Mouse (Mus musculus) small intestine, adult 2 months (tissue): ENCODE measurements at regions not wholly inside any gene's neighbourhood (a gene's known extent, or its start where the extent isn't known, plus 50 kb on each side); places are given as distances from the start of the nearest gene placed in this dataset.

Experiments used
- H3K27ac ChIP-seq: fragments of 200-500 bp; 2 replicates; pipeline ENCODE4 v1.5.1; 2012; ENCODE audit warnings: low read depth, low read length, control low read depth, inconsistent platforms; ENCODE audit not compliant: insufficient read depth
- H3K27me3 ChIP-seq: fragments of 200-500 bp; 2 replicates; pipeline ENCODE4 v1.6.1; 2012; ENCODE audit warnings: mild to moderate bottlenecking, moderate library complexity, low read length, inconsistent platforms; ENCODE audit not compliant: control insufficient read depth, insufficient read depth
- H3K36me3 ChIP-seq: fragments of 200-500 bp; 2 replicates; pipeline ENCODE4 v1.6.1; 2012; ENCODE audit warnings: mild to moderate bottlenecking, low read length, control low read depth, inconsistent platforms; ENCODE audit not compliant: control insufficient read depth, insufficient read depth
- H3K4me1 ChIP-seq: fragments of 200-500 bp; 2 replicates; pipeline ENCODE4 v1.6.1; 2012; ENCODE audit warnings: low read length, inconsistent platforms, mixed read lengths; ENCODE audit not compliant: control insufficient read depth, insufficient read depth, insufficient read length
- H3K4me3 ChIP-seq: fragments of 200-500 bp; 2 replicates; pipeline ENCODE4 v1.5.1; 2012; ENCODE audit warnings: low read depth, mild to moderate bottlenecking, control low read depth, inconsistent platforms, low read length, moderate library complexity
- CTCF ChIP-seq: fragments of 200-500 bp; IDR thresholded peaks from 2 replicates; pipeline ENCODE4 v1.5.1; 2012; ENCODE audit warnings: low read depth, mild to moderate bottlenecking, control low read depth, inconsistent platforms, low read length, moderate library complexity, mixed read lengths; ENCODE audit not compliant: insufficient replicate concordance, insufficient read length; ENCODE audit errors: extremely low read depth
- POLR2A ChIP-seq: fragments of 200-500 bp; IDR thresholded peaks from 2 replicates; pipeline ENCODE4 v1.6.1; 2012; ENCODE audit warnings: low read depth, mild to moderate bottlenecking, control low read depth, inconsistent platforms, low read length, moderate library complexity
- WGBS: fragments of 180-500 bp; shearing (Covaris S2); methylation state at CpG from one replicate; pipeline ENCODE4 v1.1.7; 2018; 5-methylcytosine and 5-hydroxymethylcytosine counted together

- Histone ChIP-seq H3K27me3 (no peaks in the 10 kb centered on the region), H3K4me1 (peaks cover 4% of the 10 kb centered on the region; the same call in 1 of the 2 replicates), H3K36me3 (no peaks in the 10 kb centered on the region), H3K27ac (no peak overlapping the region), H3K4me3 (no peak overlapping the region)
- 55% methylated on average over 6 of the region's 6 CpGs for WGBS
- no peak for TF ChIP-seq POLR2A
- no peak for TF ChIP-seq CTCF
Measured at GRCm38 (mm10) chr14:99516703-99517102, 218.2 kb downstream of the Klf5 start.

GRCm38 (mm10) chr14:99520343-99520742 lies 221.9 kb downstream of the Klf5 start:
- peaks cover 4% of the 10 kb centered on the region; the same call in 1 of the 2 replicates for H3K4me1 ChIP-seq
- H3K27me3 ChIP-seq: no peaks in the 10 kb centered on the region
- 34% methylated on average over 6 of the region's 6 CpGs for WGBS
- H3K36me3 ChIP-seq: no peaks in the 10 kb centered on the region
- TF ChIP-seq POLR2A: no peak
- TF ChIP-seq CTCF: no peak
- H3K27ac ChIP-seq: no peak overlapping the region
- H3K4me3 ChIP-seq: no peak overlapping the region

GRCm38 (mm10) chr14:99521954-99522523 lies 223.5 kb downstream of the Klf5 start:
- H3K27me3 ChIP-seq: no peaks in the 10 kb centered on the region
- no peak overlapping the region for H3K4me3 ChIP-seq
- TF ChIP-seq POLR2A: no peak
- TF ChIP-seq CTCF: no peak
- WGBS: 94% methylated on average over 13 of the region's 13 CpGs
- H3K36me3 ChIP-seq: no peaks in the 10 kb centered on the region
- H3K4me1 ChIP-seq: peaks cover 2% of the 10 kb centered on the region; the same call in 1 of the 2 replicates
- no peak overlapping the region for H3K27ac ChIP-seq

GRCm38 (mm10) chr14:99535781-99536180 lies 237.3 kb downstream of the Klf5 start:
- Histone ChIP-seq H3K27ac (no peak overlapping the region), H3K27me3 (no peaks in the 10 kb centered on the region), H3K4me3 (no peak overlapping the region), H3K36me3 (no peaks in the 10 kb centered on the region), H3K4me1 (no peaks in the 10 kb centered on the region)
- WGBS: 54% methylated on average over 6 of the region's 6 CpGs
- TF ChIP-seq CTCF (no peak), POLR2A (no peak)

GRCm38 (mm10) chr14:99537286-99537685 lies 238.8 kb downstream of the Klf5 start:
- WGBS: 93% methylated on average over 1 of the region's 1 CpGs
- TF ChIP-seq POLR2A: no peak
- no peak for TF ChIP-seq CTCF

GRCm38 (mm10) chr14:99541716-99542115 lies 243.2 kb downstream of the Klf5 start:
- TF ChIP-seq CTCF (no peak), POLR2A (no peak)
- H3K4me3 ChIP-seq: no peak overlapping the region
- H3K27me3 ChIP-seq: no peaks in the 10 kb centered on the region
- H3K4me1 ChIP-seq: no peaks in the 10 kb centered on the region
- no peak overlapping the region for H3K27ac ChIP-seq
- H3K36me3 ChIP-seq: no peaks in the 10 kb centered on the region

More at GRCm38 (mm10) chr14:99537286-99537685, 238.8 kb downstream of the Klf5 start:
- H3K27ac ChIP-seq: no peak overlapping the region
- H3K36me3 ChIP-seq: no peaks in the 10 kb centered on the region
- H3K4me1 ChIP-seq: no peaks in the 10 kb centered on the region
- H3K4me3 ChIP-seq: no peak overlapping the region
- no peaks in the 10 kb centered on the region for H3K27me3 ChIP-seq

- no peaks in the 10 kb centered on the region for H3K27me3 ChIP-seq
- TF ChIP-seq CTCF (no peak), POLR2A (no peak)
- H3K36me3 ChIP-seq: no peaks in the 10 kb centered on the region
- WGBS: 90% methylated on average over 6 of the region's 6 CpGs
- no peak overlapping the region for H3K4me3 ChIP-seq
- peak overlapping the region; percentile 98 for H3K27ac ChIP-seq
- peaks cover 8% of the 10 kb centered on the region; the same call in 1 of the 2 replicates for H3K4me1 ChIP-seq
Measured at GRCm38 (mm10) chr14:99547931-99548330, 249.4 kb downstream of the Klf5 start.
